11 mouse cellular contexts compared by ENCODE assay signal in the genomic region with DNA sequence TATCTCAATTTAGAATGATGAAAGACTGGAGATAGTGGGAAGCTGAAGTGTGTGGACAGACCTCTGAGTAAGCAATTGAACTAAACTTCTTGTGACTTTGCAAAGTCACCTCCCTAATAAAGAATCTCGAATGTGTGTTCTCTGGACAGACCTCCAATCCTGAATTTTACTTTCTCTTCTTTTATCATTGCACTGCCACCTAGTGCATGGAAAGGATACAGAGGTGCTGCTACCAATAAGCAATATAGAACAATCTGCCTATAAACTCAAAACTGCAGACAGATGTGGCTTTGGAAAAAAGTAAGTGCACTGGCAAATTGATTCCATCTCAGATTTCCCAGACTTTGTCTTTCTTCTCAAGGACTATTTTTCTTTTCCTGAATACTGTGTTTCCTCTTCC.
DNase-seq lines count a peak whose midpoint lies in the region; ATAC-seq and TF ChIP-seq lines count a peak whose summit lies in the region.
"Had no signal": no experiment of that assay in that cellular context is flagged by ENCODE, and none has a peak within 500 bp of the region (broad histone marks: within the 10 kb centered on the region; RNA-seq: fewer than 3 reads in every experiment).

No protein-coding gene starts in this region.

- WGBS in hindbrain, embryonic 11.5 days = 22% methylated on average over 1 of the region's 1 CpGs
- WGBS in hindbrain, embryonic 16.5 days = 8% methylated on average over 1 of the region's 1 CpGs
- WGBS in thymus, adult 2 months = 4% methylated on average over 1 of the region's 1 CpGs
- 10% methylated on average over 1 of the region's 1 CpGs for WGBS in embryonic facial prominence, embryonic 14.5 days

- no peak overlapping the region for H3K4me2 ChIP-seq in hindbrain, embryonic 11.5 days (replicated peaks; ENCODE audit: low read depth, low read length)
- no peak overlapping the region for H3K4me2 ChIP-seq in hindbrain, embryonic 16.5 days (ENCODE audit: low read length)
- no peak overlapping the region for H3K4me2 ChIP-seq in embryonic facial prominence, embryonic 14.5 days (ENCODE audit: low read depth, low read length)
- H3K4me2 ChIP-seq: forebrain, embryonic 13.5 days; hindbrain, embryonic 13.5 days; midbrain, embryonic 11.5 days had no signal

- no peak for TF ChIP-seq CTCF in thymus, adult 2 months (IDR thresholded peaks at IDR 0.05; ENCODE audit: borderline replicate concordance, control insufficient read depth, extremely low read depth, insufficient read depth, low read length, poor library complexity)

- no peak overlapping the region for H3K9ac ChIP-seq in hindbrain, embryonic 11.5 days (ENCODE audit: low read depth, low read length)
- H3K9ac ChIP-seq in hindbrain, embryonic 16.5 days (ENCODE audit: low read depth, low read length) = no peak overlapping the region
- H3K9ac ChIP-seq in embryonic facial prominence, embryonic 14.5 days (ENCODE audit: low read depth, low read length) = no peak overlapping the region
- H3K9ac ChIP-seq: forebrain, embryonic 13.5 days; hindbrain, embryonic 13.5 days had no signal

- H3K27me3 ChIP-seq in hindbrain, embryonic 11.5 days (ENCODE audit: control insufficient read depth, insufficient read depth, low read length) = no peaks in the 10 kb centered on the region
- no peaks in the 10 kb centered on the region; the same call in 1 of the 2 replicates for H3K27me3 ChIP-seq in hindbrain, embryonic 16.5 days (replicated peaks; ENCODE audit: control insufficient read depth, insufficient read depth, low read length)
- no peaks in the 10 kb centered on the region for H3K27me3 ChIP-seq in thymus, adult 2 months (ENCODE audit: control insufficient read depth, insufficient read depth, low read length)
- no peaks in the 10 kb centered on the region for H3K27me3 ChIP-seq in embryonic facial prominence, embryonic 14.5 days (replicated peaks; ENCODE audit: control insufficient read depth, insufficient read depth, low read length)
- H3K27me3 ChIP-seq: forebrain, embryonic 13.5 days; hindbrain, embryonic 13.5 days had no signal

- peak; percentile 8 for DNase-seq in hindbrain, embryonic 11.5 days (ENCODE audit: low spot score)
- peak; percentile 28 for DNase-seq in thymus, adult 2 months
- DNase-seq in thymus, adult 18-20 months = no peak
- peak; percentile 60 for DNase-seq in embryonic facial prominence, embryonic 14.5 days (ENCODE audit: low spot score)
- DNase-seq in thymus, postnatal 25 days = peak; percentile 15
- DNase-seq in right cerebral cortex, adult 18-20 months = no peak
- DNase-seq in cerebellum, adult 9-10 months = no peak

- H3K27ac ChIP-seq in hindbrain, embryonic 11.5 days (ENCODE audit: low read depth, low read length) = no peak overlapping the region
- no peak overlapping the region for H3K27ac ChIP-seq in hindbrain, embryonic 16.5 days (ENCODE audit: low read depth, low read length)
- H3K27ac ChIP-seq in thymus, adult 2 months (ENCODE audit: control insufficient read depth, insufficient read depth, low read length) = no peak overlapping the region
- no peak overlapping the region; the same call in 1 of the 2 replicates for H3K27ac ChIP-seq in embryonic facial prominence, embryonic 14.5 days (replicated peaks; ENCODE audit: low read depth, low read length)
- H3K27ac ChIP-seq: forebrain, embryonic 13.5 days; hindbrain, embryonic 13.5 days had no signal

- H3K36me3 ChIP-seq in hindbrain, embryonic 11.5 days (ENCODE audit: control insufficient read depth, insufficient read depth, low read length) = no peaks in the 10 kb centered on the region
- H3K36me3 ChIP-seq in hindbrain, embryonic 16.5 days (ENCODE audit: control insufficient read depth, insufficient read depth, low read length) = no peaks in the 10 kb centered on the region
- no peaks in the 10 kb centered on the region for H3K36me3 ChIP-seq in thymus, adult 2 months (ENCODE audit: control insufficient read depth, insufficient read depth, low read length)
- H3K36me3 ChIP-seq in embryonic facial prominence, embryonic 14.5 days (ENCODE audit: control insufficient read depth, insufficient read depth, low read length) = no peaks in the 10 kb centered on the region
- H3K36me3 ChIP-seq: hindbrain, embryonic 13.5 days had no signal

- H3K4me3 ChIP-seq in hindbrain, embryonic 11.5 days (ENCODE audit: low read depth, low read length) = no peak overlapping the region
- H3K4me3 ChIP-seq in hindbrain, embryonic 16.5 days (ENCODE audit: low read length) = no peak overlapping the region
- no peak overlapping the region for H3K4me3 ChIP-seq in thymus, adult 2 months (ENCODE audit: control insufficient read depth, insufficient read depth, low read length)
- no peak overlapping the region for H3K4me3 ChIP-seq in embryonic facial prominence, embryonic 14.5 days (ENCODE audit: low read depth, low read length)
- H3K4me3 ChIP-seq: forebrain, embryonic 13.5 days; hindbrain, embryonic 13.5 days had no signal

- no peak for ATAC-seq in hindbrain, embryonic 11.5 days (ENCODE audit: low FRiP score)
- no peak for ATAC-seq in hindbrain, embryonic 16.5 days
- ATAC-seq in embryonic facial prominence, embryonic 14.5 days (ENCODE audit: low read depth) = no peak
- ATAC-seq: forebrain, embryonic 13.5 days had no signal

- no peaks in the 10 kb centered on the region for H3K9me3 ChIP-seq in hindbrain, embryonic 11.5 days (ENCODE audit: control insufficient read depth, low read length)
- no peaks in the 10 kb centered on the region for H3K9me3 ChIP-seq in hindbrain, embryonic 16.5 days (ENCODE audit: control insufficient read depth, low read length)
- no peaks in the 10 kb centered on the region for H3K9me3 ChIP-seq in embryonic facial prominence, embryonic 14.5 days (ENCODE audit: control insufficient read depth, low read length)
- H3K9me3 ChIP-seq: forebrain, embryonic 13.5 days; hindbrain, embryonic 13.5 days had no signal

- no peak for TF ChIP-seq POLR2A in thymus, adult 2 months (IDR thresholded peaks at IDR 0.05; ENCODE audit: control insufficient read depth, extremely low read depth, insufficient read depth, low read length, poor library complexity)

- no peaks in the 10 kb centered on the region for H3K4me1 ChIP-seq in hindbrain, embryonic 11.5 days (replicated peaks; ENCODE audit: control insufficient read depth, insufficient read depth, low read length)
- H3K4me1 ChIP-seq in hindbrain, embryonic 16.5 days (ENCODE audit: control insufficient read depth, insufficient read depth, low read depth, low read length) = no peaks in the 10 kb centered on the region
- H3K4me1 ChIP-seq in thymus, adult 2 months (replicated peaks; ENCODE audit: control insufficient read depth, insufficient read depth, low read length) = no peaks in the 10 kb centered on the region
- no peaks in the 10 kb centered on the region for H3K4me1 ChIP-seq in embryonic facial prominence, embryonic 14.5 days (ENCODE audit: control insufficient read depth, insufficient read depth, low read length)
- H3K4me1 ChIP-seq: forebrain, embryonic 13.5 days; hindbrain, embryonic 13.5 days had no signal

Comparison
In these comparisons a context has a peak if more than half of its experiments do, and no peak if none do; other contexts are left out.
1. DNase-seq: peak in hindbrain, embryonic 11.5 days (single experiment), thymus, adult 2 months (single experiment), embryonic facial prominence, embryonic 14.5 days (single experiment) and thymus, postnatal 25 days (single experiment); none in thymus, adult 18-20 months (0 of 2), right cerebral cortex, adult 18-20 months (single experiment) and cerebellum, adult 9-10 months (single experiment).